Mouse (Mus musculus) cortical plate, adult 2 months (tissue): ENCODE data around the gene Rdh11. TPM values are rescaled to one million over a fixed set of nuclear protein-coding genes. Genes with fewer than 3 reads are reported as not detected.

ENCODE experiments used
- H3K27ac ChIP-seq: fragments of 200-500 bp; 2 replicates; pipeline ENCODE4 v1.5.1; 2012; ENCODE audit warnings: low read length, control low read depth, inconsistent platforms; ENCODE audit not compliant: insufficient read depth
- H3K4me1 ChIP-seq: fragments of 200-500 bp; 2 replicates; pipeline ENCODE4 v1.6.1; 2011; ENCODE audit warnings: low read length; ENCODE audit not compliant: control insufficient read depth, insufficient read depth
- H3K4me3 ChIP-seq: fragments of 200-500 bp; 2 replicates; pipeline ENCODE4 v1.5.1; 2011; ENCODE audit warnings: mild to moderate bottlenecking, low read length, control low read depth; ENCODE audit not compliant: insufficient read depth
- CTCF ChIP-seq: fragments of 200-500 bp; IDR thresholded peaks from 2 replicates; pipeline ENCODE4 v1.5.1; 2011; ENCODE audit warnings: mild to moderate bottlenecking, control low read depth, low read length; ENCODE audit not compliant: insufficient read depth; ENCODE audit errors: extremely low read depth
- POLR2A ChIP-seq: fragments of 200-500 bp; IDR thresholded peaks from 2 replicates; pipeline ENCODE4 v1.6.1; 2011; ENCODE audit warnings: mild to moderate bottlenecking, low read length, control low read depth; ENCODE audit not compliant: insufficient read depth; ENCODE audit errors: extremely low read depth
- polyA plus RNA-seq: library from polyadenylated mRNA; depleted of rRNA; stranded (reverse); fragments of >200 nt; gene quantifications from 2 replicates; pipeline ENCODE4 v1.2.3, GENCODE M21; 2012

Rdh11 gene
- polyA plus RNA-seq, 1 experiment, result 21.9 TPM

DNA sequence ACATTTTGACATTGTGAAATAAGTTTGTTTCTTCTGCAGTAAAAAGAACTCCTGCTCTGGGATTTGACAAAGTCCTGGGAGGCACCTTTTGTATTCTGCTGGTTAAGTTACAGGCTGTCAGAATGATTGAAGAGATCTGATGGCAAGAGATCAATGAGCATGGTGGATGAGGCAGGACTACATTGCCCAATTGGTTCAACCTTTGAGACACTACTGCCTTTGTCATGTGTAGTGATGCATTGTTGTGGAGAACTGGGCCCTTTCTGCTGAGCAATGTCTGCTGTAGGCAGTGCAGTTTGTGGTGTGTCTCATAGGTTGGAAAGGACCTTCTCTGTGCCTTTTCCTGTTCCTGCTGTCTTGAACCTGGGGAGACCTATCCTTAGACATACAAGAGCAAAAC lies 50.7 kb downstream of the Rdh11 start:
- TF ChIP-seq CTCF (no peak), POLR2A (no peak)
- no peak overlapping the region for H3K27ac ChIP-seq
- H3K4me3 ChIP-seq, result no peak overlapping the region
- H3K4me1 ChIP-seq, result no peaks in the 10 kb centered on the region

DNA sequence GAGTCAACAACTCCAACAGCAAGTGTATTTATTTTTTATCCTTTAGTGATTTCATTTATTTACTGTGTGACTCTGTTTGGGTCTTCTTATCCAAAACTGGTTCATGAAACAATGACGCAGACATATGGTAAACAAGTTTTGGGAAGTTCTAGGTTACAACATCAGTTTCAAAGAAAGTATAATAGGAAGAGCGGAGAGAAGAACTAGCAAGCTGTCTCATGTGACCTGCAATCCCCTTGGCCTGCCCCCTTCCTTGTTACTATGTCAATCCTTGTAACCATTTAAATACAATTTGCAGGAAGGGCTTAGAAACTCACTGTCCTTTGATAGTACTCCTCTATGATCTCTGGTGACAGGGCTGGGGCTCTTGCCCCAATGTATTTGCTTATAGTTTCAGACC lies 51.3 kb downstream of the Rdh11 start:
- no peaks in the 10 kb centered on the region for H3K4me1 ChIP-seq
- no peak for TF ChIP-seq POLR2A
- no peak for TF ChIP-seq CTCF
- no peak overlapping the region for H3K27ac ChIP-seq
- H3K4me3 ChIP-seq, result no peak overlapping the region

DNA sequence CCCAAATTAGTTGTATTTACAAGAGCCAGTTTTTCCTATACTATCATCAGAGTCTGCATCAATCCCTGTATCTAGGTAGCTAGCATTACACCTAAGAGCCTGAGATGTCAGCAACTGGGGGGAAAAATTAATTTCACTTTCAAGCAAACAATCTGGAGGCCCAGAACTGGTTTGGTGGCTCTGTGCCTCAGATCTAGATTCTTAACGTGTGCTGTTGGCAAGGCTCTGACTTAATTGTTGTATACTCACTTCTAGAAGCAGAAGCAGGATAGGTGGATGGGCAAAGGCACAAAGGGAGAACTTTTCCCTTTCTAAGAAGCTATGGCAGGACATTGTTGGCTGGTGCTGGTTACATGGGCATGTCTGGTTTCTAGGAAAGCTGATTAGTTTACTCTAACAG lies 52.7 kb downstream of the Rdh11 start:
- no peak overlapping the region for H3K4me3 ChIP-seq
- TF ChIP-seq POLR2A (no peak), CTCF (no peak)
- no peak overlapping the region for H3K27ac ChIP-seq
- no peaks in the 10 kb centered on the region; the same call in 1 of the 2 replicates for H3K4me1 ChIP-seq

DNA sequence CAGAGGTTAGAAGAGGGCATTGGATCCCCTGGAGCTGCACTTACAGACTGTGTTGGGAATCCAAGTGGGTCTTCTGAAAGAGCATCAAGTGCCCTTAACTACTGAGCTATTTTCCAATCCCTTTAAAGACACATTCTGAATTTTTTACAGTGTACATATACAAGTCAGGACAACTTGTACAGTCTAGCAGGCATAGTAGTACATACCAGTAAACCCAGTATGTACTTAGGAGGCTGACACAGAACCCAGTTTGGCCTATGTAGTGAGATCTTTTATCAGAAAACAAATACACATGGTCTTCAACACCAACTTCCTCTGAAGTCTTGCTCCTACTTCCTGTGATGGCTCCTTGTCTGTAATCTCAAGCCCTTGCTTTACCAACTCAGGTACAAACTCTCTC lies 53.1 kb downstream of the Rdh11 start:
- Histone ChIP-seq H3K4me1 (no peaks in the 10 kb centered on the region; the same call in 1 of the 2 replicates), H3K27ac (no peak overlapping the region), H3K4me3 (no peak overlapping the region)
- no peak for TF ChIP-seq POLR2A
- no peak for TF ChIP-seq CTCF

DNA sequence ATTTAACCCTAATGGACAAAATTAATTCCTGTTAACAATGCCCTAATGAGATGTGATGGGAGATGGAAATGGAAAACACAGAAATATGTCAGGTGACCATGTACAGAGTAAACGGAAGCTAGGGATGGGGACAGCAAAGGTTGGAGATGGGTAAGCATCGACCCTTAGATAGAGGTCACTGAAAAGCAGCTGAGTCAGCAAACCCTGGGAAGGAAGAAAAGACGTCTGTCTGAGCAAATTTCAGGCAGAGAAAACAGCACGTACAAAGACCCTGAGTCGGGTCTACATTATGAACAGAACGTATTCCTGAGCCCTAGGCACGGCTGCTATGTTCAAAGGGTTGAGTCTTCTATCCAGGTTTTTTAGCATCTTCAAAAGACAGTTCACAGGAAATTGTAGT lies 55.1 kb downstream of the Rdh11 start:
- TF ChIP-seq POLR2A, result no peak
- no peak overlapping the region for H3K4me3 ChIP-seq
- H3K27ac ChIP-seq, result no peak overlapping the region
- H3K4me1 ChIP-seq, result no peaks in the 10 kb centered on the region; the same call in none of the 2 replicates

DNA sequence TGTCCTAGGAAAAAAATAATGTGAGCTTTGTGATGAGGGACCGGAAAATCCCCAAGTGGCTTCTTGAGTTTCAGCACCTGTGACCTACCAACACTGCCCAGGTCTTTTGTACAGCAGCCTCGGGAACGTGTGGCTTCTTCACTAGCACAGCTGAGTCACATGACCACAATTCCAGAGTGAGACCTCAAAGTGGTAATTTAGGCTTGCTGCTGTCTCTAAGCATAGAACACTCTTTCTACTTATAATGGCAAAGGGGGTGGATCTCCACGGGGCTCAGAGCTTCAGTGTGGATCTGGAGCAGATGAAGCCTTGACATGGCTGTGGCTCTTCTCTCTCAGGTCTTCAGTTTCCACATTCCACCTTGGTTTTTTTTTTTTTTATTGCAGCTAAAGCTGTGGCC lies 57.0 kb downstream of the Rdh11 start:
- TF ChIP-seq POLR2A (no peak), CTCF (no peak)
- Histone ChIP-seq H3K27ac (no peak overlapping the region), H3K4me1 (no peaks in the 10 kb centered on the region; the same call in none of the 2 replicates), H3K4me3 (no peak overlapping the region)

DNA sequence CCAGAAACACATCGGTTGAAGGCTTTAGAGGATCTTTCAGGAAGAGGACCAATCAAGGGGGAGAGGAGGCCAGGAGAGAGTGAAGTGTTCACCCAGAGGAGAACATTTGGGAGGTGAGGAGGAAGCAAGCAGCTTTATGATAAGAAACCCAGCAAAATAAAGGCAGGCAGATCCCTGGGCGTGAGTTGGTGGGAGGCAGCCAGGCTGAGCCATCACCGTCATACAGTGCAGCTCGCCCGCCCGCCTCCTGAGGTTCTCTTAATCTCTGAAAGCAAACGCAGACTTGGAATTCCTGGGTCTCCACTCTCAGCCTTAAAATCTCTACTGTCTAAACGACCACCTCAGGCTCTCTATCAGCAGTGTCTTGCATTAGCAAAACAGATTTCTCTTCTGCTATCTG lies 57.4 kb downstream of the Rdh11 start:
- no peak for TF ChIP-seq POLR2A
- TF ChIP-seq CTCF, result no peak
- Histone ChIP-seq H3K27ac (no peak overlapping the region), H3K4me1 (no peaks in the 10 kb centered on the region; the same call in none of the 2 replicates), H3K4me3 (no peak overlapping the region)

DNA sequence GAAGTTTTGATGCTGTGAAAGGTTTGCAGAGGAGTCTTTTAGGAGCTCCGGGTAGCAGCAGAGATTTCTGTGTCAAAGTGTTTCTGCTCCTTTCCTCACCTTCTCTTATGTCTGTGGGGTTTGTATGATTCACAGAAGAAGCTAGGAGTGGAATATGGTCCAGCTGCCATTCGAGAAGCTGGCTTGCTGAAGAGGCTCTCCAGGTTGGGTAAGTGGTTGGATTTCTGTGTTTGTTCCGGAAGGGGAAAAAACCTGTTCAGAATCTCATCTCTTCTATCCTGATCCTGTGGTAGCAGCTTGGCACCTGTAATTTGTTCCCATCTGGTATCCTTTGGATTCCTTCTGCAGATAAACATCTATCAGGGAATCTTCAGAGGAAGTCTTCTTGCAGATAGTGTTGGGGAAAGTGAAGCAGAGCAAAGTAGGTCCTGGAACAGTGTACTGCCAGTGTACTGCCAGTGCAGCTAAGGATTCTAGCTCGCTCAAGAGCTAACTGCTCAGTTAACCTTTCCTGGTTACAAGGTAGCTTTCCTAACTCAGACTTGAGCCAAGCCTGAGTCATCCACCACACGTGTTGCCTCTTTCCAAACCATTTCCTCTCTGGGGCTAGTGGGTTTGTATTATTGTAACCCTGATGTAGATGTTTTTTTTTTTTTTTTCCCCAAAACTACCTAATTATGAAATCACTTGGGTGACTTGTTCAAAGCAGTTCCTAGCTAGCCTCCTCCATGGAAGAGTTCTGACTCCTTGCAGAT lies 60.2 kb downstream of the Rdh11 start:
- no peak for TF ChIP-seq CTCF
- no peak for TF ChIP-seq POLR2A
- Histone ChIP-seq H3K4me3 (peak overlapping the region; percentile 44; the same call in 1 of the 2 replicates), H3K4me1 (no peaks in the 10 kb centered on the region; the same call in none of the 2 replicates), H3K27ac (no peak overlapping the region)

DNA sequence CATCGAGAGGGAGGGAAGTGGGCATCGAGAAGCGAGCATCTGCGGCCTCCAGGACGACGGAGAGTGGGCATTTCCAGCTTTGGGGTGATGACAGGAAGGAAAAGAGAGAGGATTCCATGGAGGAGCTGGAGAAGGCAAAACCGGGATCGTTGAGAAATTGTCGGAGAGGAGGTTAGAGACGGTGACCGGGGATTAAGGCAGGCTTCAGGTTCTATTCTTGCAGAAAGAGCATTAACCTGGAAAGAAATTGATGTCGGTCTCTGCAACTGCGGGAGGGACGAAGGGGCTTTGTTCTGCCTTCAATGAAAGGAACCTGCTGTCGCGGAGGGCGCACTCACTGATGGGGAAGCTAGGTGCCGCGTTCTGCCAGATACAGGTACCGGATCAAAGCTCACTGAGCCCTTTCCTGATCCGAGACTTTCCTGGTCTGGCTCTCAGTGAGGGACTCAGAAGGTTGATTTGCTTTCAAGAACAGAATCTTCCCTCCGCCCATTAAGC lies 60.9 kb downstream of the Rdh11 start:
- no peak for TF ChIP-seq CTCF
- no peak for TF ChIP-seq POLR2A
- no peak overlapping the region for H3K27ac ChIP-seq
- H3K4me1 ChIP-seq, result no peaks in the 10 kb centered on the region; the same call in none of the 2 replicates
- H3K4me3 ChIP-seq, result peak overlapping the region; percentile 44
